Mouse (Mus musculus) intestine, embryonic 14.5 days (tissue): Measurements from ENCODE around the gene Tmed1. TPM values are rescaled to one million over a fixed set of nuclear protein-coding genes. Genes with fewer than 3 reads are reported as not detected.

ENCODE experiments used
- ATAC-seq: fragments of 200-750 bp; cut with Nextera tagmentation; replicated peaks from 2 replicates; pipeline ENCODE4 v1.8.0; 2017; ENCODE audit warnings: low read depth, moderate number of reproducible peaks, moderate TSS enrichment, moderate library complexity; ENCODE audit not compliant: low FRiP score, low TSS enrichment
- DNase-seq: peaks from one replicate; pipeline ENCODE4 v3.0.0-alpha.2; 2018; ENCODE audit warnings: low spot score
- H3K27ac ChIP-seq: fragments of 300-500 bp; sonication (generic); 2 replicates; pipeline ENCODE4 v1.5.1; 2014; ENCODE audit warnings: low read depth, mild to moderate bottlenecking, control low read depth
- H3K27me3 ChIP-seq: fragments of 300-500 bp; sonication (generic); replicated peaks from 2 replicates; pipeline ENCODE4 v1.6.1; 2014; ENCODE audit warnings: low read length, control low read depth; ENCODE audit not compliant: control insufficient read depth, insufficient read depth
- H3K36me3 ChIP-seq: fragments of 300-500 bp; sonication (generic); 2 replicates; pipeline ENCODE4 v1.6.1; 2014; ENCODE audit warnings: low read length, control low read depth; ENCODE audit not compliant: control insufficient read depth, insufficient read depth
- H3K4me1 ChIP-seq: fragments of 300-500 bp; sonication (generic); replicated peaks from 2 replicates; pipeline ENCODE4 v1.6.1; 2014; ENCODE audit warnings: low read length, control low read depth, mixed read lengths; ENCODE audit not compliant: control insufficient read depth, insufficient read depth
- H3K4me2 ChIP-seq: fragments of 300-500 bp; sonication (generic); 2 replicates; pipeline ENCODE4 v1.6.1; 2014; ENCODE audit warnings: low read length
- H3K4me3 ChIP-seq: fragments of 300-500 bp; sonication (generic); 2 replicates; pipeline ENCODE4 v1.5.1; 2014; ENCODE audit warnings: low read depth, low read length, control low read depth, mixed read lengths
- H3K9ac ChIP-seq: fragments of 300-500 bp; sonication (generic); 2 replicates; pipeline ENCODE4 v1.6.1; 2014; ENCODE audit warnings: mild to moderate bottlenecking, low read length
- H3K9me3 ChIP-seq: fragments of 300-500 bp; sonication (generic); 2 replicates; pipeline ENCODE4 v1.6.1; 2016; ENCODE audit warnings: low read length, control low read depth; ENCODE audit not compliant: control insufficient read depth
- WGBS: fragments of 180-500 bp; shearing (Covaris S2); extraction: QIAGEN DNeasy Blood & Tissue Kit; methylation state at CpG from one replicate; pipeline ENCODE4 v1.1.7; 2014; 5-methylcytosine and 5-hydroxymethylcytosine counted together
- polyA plus RNA-seq: library from polyadenylated mRNA; unstranded; fragments of >200 nt; fragmentation: Nextera tagmentation; extraction: Ambion mirVana; gene quantifications from 2 replicates; pipeline ENCODE4 v1.2.1, GENCODE M21; 2014

Tmed1 gene
- polyA plus RNA-seq, 1 experiment from 2014 or later, result 88.4 TPM

DNA sequence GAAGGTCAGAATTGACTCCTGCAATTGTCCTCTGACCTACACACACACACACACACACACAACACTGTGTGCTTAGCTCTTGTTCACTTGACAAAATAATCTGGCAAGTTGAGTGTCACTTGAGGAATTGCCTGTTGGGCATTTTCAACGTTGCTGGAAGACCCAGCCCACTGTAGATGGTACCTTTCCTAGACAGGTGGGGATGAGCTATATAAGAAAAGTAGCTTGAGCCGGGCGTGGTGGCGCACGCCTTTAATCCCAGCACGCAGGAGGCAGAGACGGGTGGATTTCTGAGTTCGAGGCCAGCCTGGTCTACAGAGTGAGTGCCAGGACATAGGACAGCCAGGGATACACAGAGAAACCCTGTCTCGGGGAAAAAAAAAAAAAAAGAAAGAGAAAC is 1.0 kb upstream of the Tmed1 start:
- no peaks in the 10 kb centered on the region for H3K9me3 ChIP-seq
- H3K4me2 ChIP-seq, result peak overlapping the region; percentile 86
- peak overlapping the region; percentile 60; the same call in 1 of the 2 replicates for H3K4me3 ChIP-seq
- H3K4me1 ChIP-seq, result peaks cover 9% of the 10 kb centered on the region
- H3K27ac ChIP-seq, result no peak overlapping the region
- peak overlapping the region; percentile 55 for H3K9ac ChIP-seq
- no peaks in the 10 kb centered on the region for H3K27me3 ChIP-seq
- WGBS, result 81% methylated on average over 9 of the region's 9 CpGs
- ATAC-seq (no peak), DNase-seq (no peak)
- H3K36me3 ChIP-seq, result peaks cover 28% of the 10 kb centered on the region

DNA sequence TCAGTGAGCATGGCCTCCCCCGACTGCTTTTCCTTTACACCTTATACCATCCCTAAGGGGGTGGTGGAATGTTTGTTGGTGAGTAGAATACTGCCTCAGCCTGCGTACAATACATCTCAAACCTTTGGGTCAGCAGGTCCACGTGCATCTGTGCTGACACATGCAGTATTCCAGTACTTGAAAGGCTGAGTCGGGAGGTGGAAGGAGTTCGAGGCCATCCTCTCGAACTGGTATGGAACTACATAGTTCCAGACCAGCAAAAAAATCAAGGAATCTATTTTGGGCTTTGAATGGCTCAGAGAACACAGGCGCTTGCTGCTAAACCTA is 600 bp upstream of the Tmed1 start:
- peaks cover 9% of the 10 kb centered on the region for H3K4me1 ChIP-seq
- H3K4me3 ChIP-seq, result peak overlapping the region; percentile 60
- 5% methylated on average over 7 of the region's 7 CpGs for WGBS
- peak overlapping the region; percentile 92 for H3K27ac ChIP-seq
- peaks cover 32% of the 10 kb centered on the region for H3K36me3 ChIP-seq
- DNase-seq (no peak), ATAC-seq (peak; percentile 25; the same call in 1 of the 2 replicates)
- H3K9me3 ChIP-seq, result no peaks in the 10 kb centered on the region
- peak overlapping the region; percentile 86 for H3K4me2 ChIP-seq
- peak overlapping the region; percentile 55 for H3K9ac ChIP-seq
- no peaks in the 10 kb centered on the region for H3K27me3 ChIP-seq

DNA sequence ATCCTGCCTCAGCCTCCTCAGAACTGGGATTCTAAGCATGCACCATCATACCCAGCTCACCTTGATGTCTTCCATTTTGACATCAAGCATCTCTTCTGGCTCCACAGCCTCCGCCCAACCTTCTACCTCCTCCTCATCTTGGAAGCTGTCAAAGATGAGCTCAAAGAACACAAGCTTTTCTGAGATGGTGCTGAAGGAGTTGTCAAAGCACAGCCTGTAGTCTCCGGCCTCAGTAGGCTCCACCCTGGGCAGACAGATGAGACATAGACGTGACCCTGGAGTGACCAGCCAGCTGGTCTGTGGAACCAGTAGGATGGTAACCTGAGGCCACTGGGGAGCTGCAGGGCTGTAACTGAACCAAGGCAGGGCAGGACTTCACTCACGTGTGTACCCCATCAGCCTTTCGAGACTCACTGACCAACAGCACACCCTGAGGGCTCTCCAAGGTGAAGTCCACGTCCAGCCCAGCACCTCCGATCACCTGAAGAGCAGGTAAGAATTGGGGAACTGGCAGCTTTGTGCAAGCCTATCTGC is 1.1 kb downstream of the Tmed1 start:
- H3K27ac ChIP-seq, result no peak overlapping the region
- peak overlapping the region; percentile 55 for H3K9ac ChIP-seq
- H3K4me1 ChIP-seq, result peaks cover 9% of the 10 kb centered on the region
- H3K27me3 ChIP-seq, result no peaks in the 10 kb centered on the region
- DNase-seq, result no peak
- H3K4me2 ChIP-seq, result peak overlapping the region; percentile 86
- peak overlapping the region; percentile 60 for H3K4me3 ChIP-seq
- WGBS, result 73% methylated on average over 7 of the region's 7 CpGs
- H3K9me3 ChIP-seq, result no peaks in the 10 kb centered on the region
- ATAC-seq, result no peak
- peaks cover 48% of the 10 kb centered on the region for H3K36me3 ChIP-seq

DNA sequence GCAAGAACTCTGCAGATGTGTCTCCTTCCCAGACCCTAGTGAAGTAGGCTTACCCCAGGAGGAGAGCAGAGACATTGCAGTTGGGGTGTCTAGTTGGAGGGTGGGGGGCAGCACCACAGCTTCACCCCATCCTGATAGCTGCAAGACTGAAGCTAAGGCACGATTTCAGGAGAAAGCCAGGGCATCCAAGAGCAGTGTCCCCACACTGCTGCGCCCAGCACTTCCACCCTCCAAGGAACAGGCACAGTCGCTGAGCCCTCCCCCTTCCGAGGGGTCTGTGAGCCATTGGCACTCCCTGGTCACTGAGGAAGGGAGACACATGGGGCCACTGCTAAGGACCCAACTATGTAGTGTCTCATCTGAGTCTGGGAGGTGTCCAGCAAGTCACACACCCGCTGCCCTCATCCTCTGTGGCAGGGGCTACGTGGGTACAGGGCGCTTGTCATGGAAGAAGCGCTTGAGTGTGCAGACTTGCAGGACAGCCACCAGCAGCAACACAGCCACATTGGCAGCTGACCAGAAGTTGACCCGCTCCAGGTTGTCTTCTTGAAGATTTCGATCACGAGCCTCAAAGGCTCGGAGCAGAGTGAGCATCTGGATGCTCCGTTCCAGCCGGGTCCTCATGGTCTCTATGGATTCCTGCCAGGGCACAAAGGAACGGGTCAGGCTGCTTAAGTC is 2.2 kb downstream of the Tmed1 start:
- Histone ChIP-seq H3K9me3 (no peaks in the 10 kb centered on the region), H3K9ac (no peak overlapping the region), H3K4me3 (no peak overlapping the region), H3K27ac (no peak overlapping the region), H3K4me1 (peaks cover 9% of the 10 kb centered on the region), H3K4me2 (no peak overlapping the region), H3K27me3 (no peaks in the 10 kb centered on the region), H3K36me3 (peaks cover 56% of the 10 kb centered on the region)
- ATAC-seq (no peak), DNase-seq (no peak)
- WGBS, result 92% methylated on average over 15 of the region's 15 CpGs

DNA sequence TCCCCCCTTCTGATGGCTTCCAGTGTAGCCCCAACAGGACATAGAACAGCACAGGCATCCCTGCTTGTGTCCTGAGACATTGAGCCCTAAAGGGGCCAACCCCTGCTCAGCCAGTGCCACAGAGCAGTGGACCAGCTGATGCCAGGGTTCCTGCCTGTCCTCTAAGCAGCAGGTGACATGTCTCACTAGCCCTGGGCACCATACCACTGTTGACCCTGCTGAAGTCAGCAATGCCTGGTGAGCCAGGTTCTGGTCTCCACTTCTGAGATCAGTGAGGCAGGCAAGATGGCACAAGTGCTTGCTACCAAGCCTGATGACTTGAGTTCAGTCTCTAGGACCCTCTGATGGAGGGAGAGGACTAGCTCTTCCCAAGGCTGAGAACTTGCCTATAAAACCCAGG is 4.3 kb downstream of the Tmed1 start:
- no peak for ATAC-seq
- peaks cover 61% of the 10 kb centered on the region for H3K36me3 ChIP-seq
- no peak overlapping the region for H3K4me2 ChIP-seq
- no peaks in the 10 kb centered on the region for H3K9me3 ChIP-seq
- H3K27me3 ChIP-seq, result no peaks in the 10 kb centered on the region
- H3K4me3 ChIP-seq, result no peak overlapping the region
- peaks cover 6% of the 10 kb centered on the region for H3K4me1 ChIP-seq
- no peak for DNase-seq
- H3K27ac ChIP-seq, result no peak overlapping the region
- no peak overlapping the region for H3K9ac ChIP-seq

DNA sequence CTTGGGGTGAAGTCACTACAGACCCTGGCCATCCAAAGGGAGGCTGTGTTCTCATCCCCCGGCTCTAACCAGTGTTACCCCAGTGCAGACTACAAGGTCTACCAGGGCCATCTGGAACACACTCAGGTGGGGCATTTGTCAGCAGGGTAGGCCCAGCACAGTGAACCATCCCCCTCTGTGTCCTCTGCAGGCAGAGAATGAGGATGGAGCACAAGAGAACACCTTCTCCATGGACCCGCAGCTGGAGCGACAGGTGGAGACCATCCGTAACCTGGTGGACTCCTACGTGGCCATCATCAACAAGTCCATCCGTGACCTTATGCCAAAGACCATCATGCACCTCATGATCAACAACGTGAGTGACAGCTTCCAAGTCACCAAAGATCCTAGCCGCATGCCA is 6.7 kb downstream of the Tmed1 start:
- Histone ChIP-seq H3K9ac (no peak overlapping the region), H3K27me3 (no peaks in the 10 kb centered on the region), H3K36me3 (peaks cover 65% of the 10 kb centered on the region), H3K4me2 (no peak overlapping the region), H3K4me1 (no peaks in the 10 kb centered on the region), H3K4me3 (no peak overlapping the region), H3K9me3 (no peaks in the 10 kb centered on the region), H3K27ac (no peak overlapping the region)
- no peak for ATAC-seq
- 97% methylated on average over 8 of the region's 8 CpGs for WGBS
- DNase-seq, result no peak

DNA sequence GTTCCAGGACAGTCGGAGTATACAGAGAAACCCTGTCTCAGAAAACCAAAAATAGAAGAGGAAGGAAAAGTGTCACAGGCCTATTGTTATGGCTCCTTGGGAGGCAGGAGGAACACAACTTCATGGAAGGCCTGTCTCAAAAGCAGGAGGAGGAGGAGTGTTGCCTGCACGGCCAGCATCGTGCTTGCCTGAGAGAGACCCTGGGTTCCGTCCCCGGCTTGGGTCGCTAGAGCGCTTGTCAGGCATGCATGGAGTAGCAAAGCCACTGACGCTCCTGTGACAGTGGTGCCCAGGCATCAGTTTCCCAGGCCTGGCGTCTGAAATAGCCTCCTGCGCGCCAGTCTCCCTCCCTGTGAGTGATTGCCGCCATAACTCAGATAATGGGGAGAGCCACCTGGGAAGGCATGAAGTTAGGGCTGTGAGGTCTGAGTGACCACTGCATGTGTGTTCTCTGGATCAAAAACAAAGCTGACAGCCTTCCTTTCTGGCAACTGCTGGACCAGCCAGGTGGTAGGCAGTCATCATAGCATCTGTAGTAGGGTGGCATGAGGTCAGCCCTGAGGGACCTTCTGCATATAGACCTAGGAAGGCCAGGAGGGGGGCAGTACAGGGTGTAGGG is 11.7 kb downstream of the Tmed1 start:
- H3K27ac ChIP-seq, result no peak overlapping the region
- 91% methylated on average over 12 of the region's 12 CpGs for WGBS
- no peak for ATAC-seq
- no peak for DNase-seq
- H3K27me3 ChIP-seq, result no peaks in the 10 kb centered on the region
- H3K4me2 ChIP-seq, result no peak overlapping the region
- no peak overlapping the region for H3K4me3 ChIP-seq
- no peaks in the 10 kb centered on the region for H3K4me1 ChIP-seq
- H3K9ac ChIP-seq, result no peak overlapping the region
- H3K36me3 ChIP-seq, result peaks cover 35% of the 10 kb centered on the region
- no peaks in the 10 kb centered on the region for H3K9me3 ChIP-seq

DNA sequence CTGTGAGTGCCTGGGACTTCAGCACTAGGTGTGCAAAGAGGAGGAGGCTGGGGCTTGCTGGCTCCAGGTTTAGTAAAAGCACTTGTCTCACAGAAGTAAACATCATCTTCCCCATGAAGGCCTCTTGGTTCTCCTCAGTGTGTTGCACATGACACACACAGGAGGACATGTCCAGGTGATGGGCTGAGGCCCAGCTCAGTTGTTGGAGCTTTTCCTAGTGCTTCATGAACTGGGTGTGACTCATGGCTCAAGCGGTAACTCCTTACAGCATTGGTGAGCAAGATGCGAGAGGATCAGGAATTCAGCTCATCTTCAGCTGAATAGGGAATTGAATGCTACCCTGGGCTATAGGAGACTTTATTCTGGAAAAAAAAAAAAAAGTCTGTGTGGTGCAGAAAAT is 12.4 kb downstream of the Tmed1 start:
- H3K9me3 ChIP-seq, result no peaks in the 10 kb centered on the region
- H3K9ac ChIP-seq, result no peak overlapping the region
- no peak overlapping the region for H3K4me3 ChIP-seq
- H3K4me1 ChIP-seq, result no peaks in the 10 kb centered on the region
- DNase-seq (no peak), ATAC-seq (no peak)
- WGBS, result 83% methylated on average over 2 of the region's 2 CpGs
- H3K36me3 ChIP-seq, result peaks cover 28% of the 10 kb centered on the region
- H3K27me3 ChIP-seq, result no peaks in the 10 kb centered on the region
- no peak overlapping the region for H3K27ac ChIP-seq
- H3K4me2 ChIP-seq, result no peak overlapping the region

DNA sequence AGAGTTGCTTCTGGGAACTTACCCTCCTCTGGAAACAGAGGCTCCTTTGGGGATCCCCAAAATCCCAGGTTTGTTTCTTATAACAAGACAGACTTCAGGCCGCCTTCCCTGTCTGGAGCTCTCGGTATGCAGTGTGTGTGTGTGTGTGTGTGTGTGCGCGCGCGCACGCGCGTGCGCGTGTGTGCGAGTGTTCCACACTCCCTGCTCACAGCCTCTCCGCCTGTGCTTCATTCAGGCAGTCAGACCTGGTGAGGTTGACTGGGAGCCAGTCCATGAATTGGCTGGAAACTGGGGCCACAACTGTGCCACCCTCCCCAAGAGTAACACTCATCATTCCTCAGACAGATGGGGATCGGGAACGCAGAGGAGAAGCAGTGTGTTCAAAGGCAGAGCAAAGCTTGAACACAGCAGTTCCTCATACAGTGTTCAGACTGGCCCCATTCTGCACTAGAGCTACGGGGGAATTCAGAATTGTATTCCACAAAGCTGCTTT is 13.0 kb downstream of the Tmed1 start:
- Histone ChIP-seq H3K9ac (no peak overlapping the region), H3K36me3 (peaks cover 28% of the 10 kb centered on the region), H3K4me2 (no peak overlapping the region), H3K4me3 (no peak overlapping the region), H3K27ac (no peak overlapping the region), H3K4me1 (no peaks in the 10 kb centered on the region), H3K9me3 (no peaks in the 10 kb centered on the region), H3K27me3 (no peaks in the 10 kb centered on the region)
- ATAC-seq (no peak), DNase-seq (no peak)
- WGBS, result 90% methylated on average over 16 of the region's 16 CpGs
